Mouse (Mus musculus) C2C12 (cell line): Measurements from ENCODE around the gene Tuba3a. TPM values are rescaled to one million over a fixed set of nuclear protein-coding genes. Genes with fewer than 3 reads are reported as not detected.

Experiments
- H3K27me3 ChIP-seq: one replicate; pipeline ENCODE4 v1.6.1; 2011; ENCODE audit not compliant: control insufficient read depth, insufficient read depth, insufficient read length
- H3K36me3 ChIP-seq: one replicate; pipeline ENCODE4 v1.6.1; 2011; ENCODE audit not compliant: control insufficient read depth, insufficient read depth
- H3K4me3 ChIP-seq: one replicate; pipeline ENCODE4 v1.5.1; 2011; ENCODE audit warnings: mild to moderate bottlenecking, control low read depth; ENCODE audit not compliant: poor library complexity, insufficient read depth, severe bottlenecking
- H3K79me2 ChIP-seq: one replicate; pipeline ENCODE4 v1.6.1; 2011; ENCODE audit not compliant: control insufficient read depth, insufficient read depth
- H3K79me3 ChIP-seq: one replicate; pipeline ENCODE4 v1.6.1; 2011; ENCODE audit warnings: low read depth, control low read depth
- H3ac ChIP-seq: one replicate; pipeline ENCODE3; 2011; ENCODE audit warnings: low read depth; ENCODE audit not compliant: control insufficient read depth, insufficient read length
- CEBPB ChIP-seq: IDR thresholded peaks from one replicate; pipeline ENCODE4 v1.6.1; 2011; ENCODE audit warnings: low read depth, mild to moderate bottlenecking, control low read depth, moderate library complexity
- CTCF ChIP-seq: IDR thresholded peaks from one replicate; pipeline ENCODE4 v1.5.1; 2011; ENCODE audit not compliant: control insufficient read depth, insufficient read depth, insufficient read length
- FOSL1 ChIP-seq: IDR thresholded peaks from one replicate; pipeline ENCODE4 v1.8.0; 2011; ENCODE audit warnings: mild to moderate bottlenecking, low read length; ENCODE audit not compliant: poor library complexity, insufficient read depth, severe bottlenecking
- MAX ChIP-seq: IDR thresholded peaks from one replicate; pipeline ENCODE4 v1.6.1; 2011; ENCODE audit warnings: mild to moderate bottlenecking, control low read depth
- MYOD1 ChIP-seq: IDR thresholded peaks from one replicate; pipeline ENCODE4 v1.6.1; 2011; ENCODE audit warnings: low read depth; ENCODE audit not compliant: control insufficient read depth, insufficient read length
- MYOG ChIP-seq: IDR thresholded peaks from one replicate; pipeline ENCODE4 v1.6.1; 2011; ENCODE audit not compliant: control insufficient read depth, insufficient read length; ENCODE audit errors: extremely low read depth
- USF1 ChIP-seq: IDR thresholded peaks from one replicate; pipeline ENCODE4 v1.6.1; 2011; ENCODE audit warnings: low read depth, mild to moderate bottlenecking, control low read depth, moderate library complexity
- polyA plus RNA-seq: library from polyadenylated mRNA; unstranded; fragments of >200 nt; fragmentation: generic; extraction: Trizol; gene quantifications from one replicate; pipeline ENCODE4 v1.2.1, GENCODE M21; 2012; ENCODE audit warnings: missing spikeins

Tuba3a gene
- polyA plus RNA-seq, 1 experiment: 0.05 TPM

DNA sequence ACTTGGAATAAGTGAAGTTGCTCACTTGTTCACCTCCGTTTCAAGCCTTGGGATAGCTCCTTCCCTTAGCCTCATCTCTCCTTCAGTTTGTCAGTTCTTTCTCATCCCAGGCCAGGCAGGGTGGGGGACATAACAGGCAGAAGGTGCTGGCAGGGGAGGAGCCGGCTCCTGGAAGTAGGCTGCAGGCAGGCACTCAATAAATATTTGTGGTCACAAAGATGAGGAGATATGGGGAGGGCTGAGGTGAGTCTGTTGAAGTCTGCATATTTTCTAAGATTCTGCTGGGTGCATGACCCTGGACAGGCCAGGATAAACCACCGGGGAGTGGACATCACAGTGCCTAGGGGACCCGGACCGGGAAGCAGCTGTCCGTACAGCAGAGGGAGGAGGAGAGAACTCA, 37.7 kb upstream of the Tuba3a start:
- H3K27me3 ChIP-seq: no peaks in the 10 kb centered on the region
- no peak overlapping the region for H3ac ChIP-seq
- H3K79me2 ChIP-seq: no peaks in the 10 kb centered on the region
- no peaks in the 10 kb centered on the region for H3K36me3 ChIP-seq
- no peak overlapping the region for H3K4me3 ChIP-seq
- H3K79me3 ChIP-seq: no peaks in the 10 kb centered on the region
- TF ChIP-seq CEBPB (no peak), MYOG (no peak), USF1 (no peak), FOSL1 (no peak), MAX (no peak), CTCF (no peak), MYOD1 (no peak)

DNA sequence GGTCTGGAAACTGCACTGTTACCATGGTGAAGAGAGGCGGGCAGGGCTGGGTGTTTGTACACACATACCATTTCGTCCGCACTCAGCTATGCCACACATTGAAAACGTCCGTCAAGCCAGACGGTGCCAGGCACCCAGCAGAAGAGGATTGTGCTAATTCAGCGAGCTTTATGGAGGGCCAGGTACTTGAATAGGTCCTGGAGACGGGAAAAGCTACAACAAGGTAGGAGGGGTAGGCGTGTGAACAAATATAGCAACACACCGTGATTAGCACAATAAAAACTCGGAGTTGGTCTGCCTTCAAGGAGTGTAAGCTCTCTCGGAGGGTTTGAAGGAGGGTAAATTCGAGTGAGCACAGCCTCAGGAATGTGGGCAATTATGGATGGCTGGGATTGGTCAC, 37.0 kb upstream of the Tuba3a start:
- TF ChIP-seq MYOG (no peak), MYOD1 (no peak), USF1 (no peak), CEBPB (no peak), MAX (no peak), FOSL1 (no peak), CTCF (no peak)

DNA sequence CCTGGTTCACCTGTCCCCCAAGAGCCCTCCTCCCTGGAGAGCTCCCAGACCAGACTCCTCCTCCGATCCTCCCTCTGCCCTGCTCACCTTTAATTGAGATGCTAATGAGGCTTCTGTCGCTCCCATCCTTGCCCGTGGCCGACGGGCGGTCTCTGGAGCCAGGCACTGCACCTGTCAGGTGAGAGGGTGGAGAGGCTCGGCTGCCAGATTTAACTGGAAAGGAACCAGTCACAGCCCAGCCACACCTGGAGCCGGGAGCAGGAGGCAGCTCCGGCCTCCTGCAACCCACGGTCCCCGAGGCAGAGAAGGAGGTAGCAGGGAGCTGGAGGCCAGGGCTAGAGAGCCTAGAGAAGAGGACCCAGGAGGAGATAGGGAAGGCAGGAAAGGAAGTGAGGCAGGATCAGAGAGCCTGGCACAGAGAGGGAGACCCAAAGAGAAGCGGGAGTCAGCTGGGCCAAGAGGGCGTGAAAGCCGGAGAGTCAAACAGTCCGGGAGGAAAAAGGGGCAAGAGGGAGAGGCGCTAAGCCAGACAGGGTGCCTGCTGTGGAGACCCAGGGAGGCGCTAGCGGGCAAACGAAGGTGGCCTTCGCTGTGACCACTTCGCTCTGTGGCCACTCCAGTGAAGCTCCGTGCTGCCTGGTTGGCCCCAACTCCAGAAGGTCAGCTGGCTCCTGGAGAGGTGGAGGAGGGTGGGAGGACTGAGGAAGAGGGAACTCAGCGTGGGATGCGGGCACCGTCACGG, 35.4 kb upstream of the Tuba3a start:
- TF ChIP-seq MYOD1: no peak
- TF ChIP-seq MAX: no peak
- no peak for TF ChIP-seq MYOG
- TF ChIP-seq CEBPB: no peak
- TF ChIP-seq USF1: no peak
- no peak for TF ChIP-seq FOSL1
- no peak for TF ChIP-seq CTCF
- Histone ChIP-seq H3ac (no peak overlapping the region), H3K79me2 (no peaks in the 10 kb centered on the region), H3K27me3 (no peaks in the 10 kb centered on the region), H3K79me3 (no peaks in the 10 kb centered on the region), H3K4me3 (no peak overlapping the region), H3K36me3 (no peaks in the 10 kb centered on the region)

More for the DNA sequence above, 37.0 kb upstream of the Tuba3a start:
- H3K79me3 ChIP-seq: no peaks in the 10 kb centered on the region
- no peaks in the 10 kb centered on the region for H3K27me3 ChIP-seq
- H3K79me2 ChIP-seq: no peaks in the 10 kb centered on the region
- H3K36me3 ChIP-seq: no peaks in the 10 kb centered on the region
- H3K4me3 ChIP-seq: no peak overlapping the region
- H3ac ChIP-seq: no peak overlapping the region

DNA sequence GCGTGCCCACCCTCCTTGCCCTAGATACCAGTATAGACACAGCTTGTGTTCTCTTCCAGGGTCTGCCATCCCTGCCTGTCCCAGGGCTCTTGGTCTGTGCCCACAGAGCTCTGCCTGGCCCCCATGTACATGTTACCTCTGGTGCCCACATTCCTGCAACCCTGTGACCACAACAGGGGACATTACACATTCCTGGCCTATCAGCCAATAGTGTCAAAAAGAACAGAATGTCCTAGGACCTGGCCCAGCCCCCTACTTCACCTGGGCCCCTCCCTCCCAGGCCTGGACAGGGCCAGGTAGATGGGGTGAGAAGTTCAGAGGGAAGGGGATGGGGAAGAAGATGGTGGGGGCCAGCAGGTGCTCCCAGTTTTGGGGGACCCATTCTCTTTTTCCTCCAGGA, 34.5 kb upstream of the Tuba3a start, which contains the start of gene Scnn1a:
Gene Scnn1a, plus strand, starts transcription at position 337 of the 400 bp plus-strand sequence.
- Histone ChIP-seq H3K27me3 (no peaks in the 10 kb centered on the region), H3K4me3 (no peak within 1 kb of the TSS), H3K79me2 (no peaks in the 10 kb centered on the region), H3ac (no peak within 1 kb of the TSS), H3K79me3 (no peaks in the 10 kb centered on the region), H3K36me3 (no peaks in the 10 kb centered on the region)
- TF ChIP-seq USF1 (no peak), CTCF (no peak), FOSL1 (no peak), MYOD1 (no peak), MAX (no peak), CEBPB (no peak), MYOG (no peak)

DNA sequence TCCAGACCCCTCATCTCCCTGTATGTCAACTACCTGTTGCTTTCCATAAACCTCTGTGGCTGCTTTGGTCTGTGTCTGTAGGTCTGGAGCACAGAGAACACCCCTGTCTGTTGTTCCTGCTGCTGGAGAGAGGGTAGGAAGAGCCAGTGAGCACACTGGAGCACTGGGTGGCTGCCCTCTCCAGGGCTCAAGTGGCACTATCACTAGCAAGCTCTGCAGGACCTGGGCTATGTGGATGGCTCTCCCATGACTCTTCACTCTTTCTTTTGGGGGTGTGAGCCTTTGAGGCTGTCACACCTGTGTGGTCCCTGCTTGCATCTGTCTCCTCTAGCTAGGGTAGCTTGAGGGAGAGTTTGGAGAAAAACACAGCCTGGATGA, 34.1 kb upstream of the Tuba3a start:
- Histone ChIP-seq H3K27me3 (no peaks in the 10 kb centered on the region), H3ac (no peak overlapping the region), H3K36me3 (no peaks in the 10 kb centered on the region), H3K79me2 (no peaks in the 10 kb centered on the region), H3K4me3 (no peak overlapping the region), H3K79me3 (no peaks in the 10 kb centered on the region)
- no peak for TF ChIP-seq FOSL1
